Mouse (Mus musculus) myocyte (in vitro differentiated cells): ENCODE measurements at regions not wholly inside any gene's neighbourhood (a gene's known extent, or its start where the extent isn't known, plus 50 kb on each side); places are given as distances from the start of the nearest gene placed in this dataset.

Source experiments
- H3K27me3 ChIP-seq: one replicate; pipeline ENCODE4 v1.6.1; 2011; ENCODE audit not compliant: control insufficient read depth, insufficient read depth, insufficient read length
- H3K36me3 ChIP-seq: one replicate; pipeline ENCODE4 v1.6.1; 2011; ENCODE audit not compliant: control insufficient read depth, insufficient read depth
- H3K4me2 ChIP-seq: one replicate; pipeline ENCODE4 v1.6.1; 2011; ENCODE audit warnings: low read depth, control low read depth
- H3K4me3 ChIP-seq: one replicate; pipeline ENCODE4 v1.5.1; 2011; ENCODE audit warnings: mild to moderate bottlenecking, control low read depth, moderate library complexity
- H3K79me2 ChIP-seq: one replicate; pipeline ENCODE4 v1.6.1; 2011; ENCODE audit not compliant: control insufficient read depth, insufficient read depth
- H3ac ChIP-seq: one replicate; pipeline ENCODE4 v1.6.1; 2011; ENCODE audit not compliant: control insufficient read depth, insufficient read length
- CEBPB ChIP-seq: IDR thresholded peaks from 2 replicates; pipeline ENCODE4 v1.6.1; 2011; ENCODE audit warnings: mild to moderate bottlenecking, moderate library complexity; ENCODE audit not compliant: poor library complexity, insufficient read depth, severe bottlenecking
- E2F4 ChIP-seq: IDR thresholded peaks from one replicate; pipeline ENCODE4 v1.6.1; 2011; ENCODE audit warnings: mild to moderate bottlenecking, control low read depth, moderate library complexity; ENCODE audit not compliant: insufficient read depth
- MAX ChIP-seq: IDR thresholded peaks from one replicate; pipeline ENCODE4 v1.6.1; 2011; ENCODE audit warnings: low read depth, mild to moderate bottlenecking, control low read depth
- MYOD1 ChIP-seq, 3 experiments: IDR thresholded peaks; one replicate each; pipeline ENCODE4 v1.6.1; 2011; ENCODE audit warnings: control low read depth in 2 of 3, low read depth in 2 of 3, mild to moderate bottlenecking in 2 of 3, moderate library complexity in 1 of 3; ENCODE audit not compliant: insufficient read length in 2 of 3, control insufficient read depth in 1 of 3
- MYOG ChIP-seq, 3 experiments: IDR thresholded peaks; one replicate each; pipeline ENCODE4 v1.6.1; 2011; ENCODE audit warnings: control low read depth in 2 of 3, low read depth in 2 of 3, mild to moderate bottlenecking in 2 of 3; ENCODE audit not compliant: insufficient read length in 2 of 3, control insufficient read depth in 1 of 3, insufficient read depth in 1 of 3
- POLR2A ChIP-seq: IDR thresholded peaks from one replicate; pipeline ENCODE4 v1.6.1; 2011; ENCODE audit warnings: low read depth, mild to moderate bottlenecking, control low read depth, moderate library complexity; ENCODE audit not compliant: insufficient read length
- POLR2AphosphoS2 ChIP-seq: IDR thresholded peaks from one replicate; pipeline ENCODE4 v1.6.1; 2011; ENCODE audit warnings: low read depth, control low read depth; ENCODE audit not compliant: insufficient read length
- REST ChIP-seq: IDR thresholded peaks from one replicate; pipeline ENCODE4 v1.6.1; 2011; ENCODE audit warnings: mild to moderate bottlenecking, control low read depth, moderate library complexity; ENCODE audit not compliant: insufficient read depth, insufficient read length
- SRF ChIP-seq: IDR thresholded peaks from one replicate; pipeline ENCODE4 v1.6.1; 2011; ENCODE audit warnings: low read depth; ENCODE audit not compliant: control insufficient read depth, insufficient read length
- TCF12 ChIP-seq: IDR thresholded peaks from one replicate; pipeline ENCODE4 v1.6.1; 2011; ENCODE audit warnings: mild to moderate bottlenecking, control low read depth; ENCODE audit not compliant: poor library complexity, insufficient read depth, severe bottlenecking
- TCF3 ChIP-seq: IDR thresholded peaks from one replicate; pipeline ENCODE4 v1.6.1; 2011; ENCODE audit warnings: low read depth, control low read depth; ENCODE audit not compliant: insufficient read length
- USF1 ChIP-seq: IDR thresholded peaks from one replicate; pipeline ENCODE4 v1.6.1; 2011; ENCODE audit warnings: low read depth, mild to moderate bottlenecking, control low read depth, moderate library complexity

DNA sequence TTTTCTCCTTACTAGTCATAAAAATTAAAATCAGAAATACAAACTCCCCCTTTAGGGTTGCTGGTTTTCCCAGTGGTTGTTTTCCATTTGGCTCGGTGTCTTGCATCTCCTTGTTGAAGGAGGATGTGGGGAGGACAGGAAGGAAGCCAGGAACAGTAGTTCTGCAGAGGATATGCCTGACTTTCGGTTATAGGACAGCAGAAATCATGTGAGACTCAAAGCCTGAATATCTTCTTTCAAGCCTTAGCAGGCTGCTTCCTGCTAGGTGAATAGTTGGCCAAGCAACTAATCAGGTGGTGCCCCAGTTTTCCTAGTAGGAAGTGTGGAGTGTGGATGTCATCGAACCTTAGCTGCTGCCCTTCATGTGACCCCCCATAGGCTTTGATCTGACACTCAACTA is 103.6 kb downstream of the Car2 start:
- TF ChIP-seq USF1 = no peak
- no peaks in the 10 kb centered on the region for H3K27me3 ChIP-seq
- no peak overlapping the region for H3K4me3 ChIP-seq
- H3K36me3 ChIP-seq = no peaks in the 10 kb centered on the region
- no peaks in the 10 kb centered on the region for H3K79me2 ChIP-seq
- no peak overlapping the region for H3ac ChIP-seq
- no peak overlapping the region for H3K4me2 ChIP-seq

DNA sequence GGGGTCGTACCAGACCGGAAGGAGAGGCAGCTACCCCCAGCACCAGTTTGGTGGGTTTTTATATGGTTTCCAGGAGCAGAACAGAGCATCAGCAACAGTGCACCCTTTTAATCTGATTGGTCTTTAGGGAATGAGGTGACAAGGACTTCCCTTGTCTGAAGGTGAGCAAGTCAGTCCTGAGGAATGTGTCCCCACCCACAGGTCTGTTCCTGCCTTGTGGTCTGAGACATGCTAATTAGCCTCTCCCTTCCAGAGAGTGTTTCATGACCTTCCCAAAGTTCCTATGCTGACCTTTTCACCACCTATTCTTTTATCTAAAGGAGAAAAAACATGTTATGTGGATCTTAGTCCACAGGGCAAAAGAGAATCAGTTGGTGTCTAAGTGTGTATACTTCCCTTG is 107.9 kb downstream of the Car2 start:
- Histone ChIP-seq H3ac (no peak overlapping the region), H3K36me3 (no peaks in the 10 kb centered on the region), H3K4me2 (no peak overlapping the region), H3K79me2 (no peaks in the 10 kb centered on the region), H3K27me3 (no peaks in the 10 kb centered on the region), H3K4me3 (no peak overlapping the region)
- no peak for TF ChIP-seq REST

DNA sequence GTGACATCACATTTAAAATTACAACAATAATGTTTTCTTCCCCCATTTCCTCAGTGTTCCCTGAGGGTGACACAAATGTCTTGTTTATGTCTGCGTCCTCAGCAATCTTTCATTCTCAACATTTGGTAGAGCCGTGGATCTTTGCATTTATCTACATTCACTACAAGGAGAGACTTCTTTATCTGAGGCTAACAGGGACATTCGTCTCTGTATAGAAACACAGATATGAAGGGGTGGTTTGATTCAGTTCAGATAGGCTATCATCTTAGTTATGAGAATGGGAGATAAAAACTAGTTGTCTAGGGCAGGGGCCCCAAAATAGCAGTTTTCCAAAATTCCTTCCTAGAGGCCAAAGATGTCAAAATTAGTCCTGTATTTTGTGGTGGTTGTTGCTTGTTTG is 111.2 kb downstream of the Car2 start:
- Histone ChIP-seq H3K27me3 (no peaks in the 10 kb centered on the region), H3K36me3 (no peaks in the 10 kb centered on the region), H3ac (no peak overlapping the region), H3K4me3 (no peak overlapping the region), H3K79me2 (no peaks in the 10 kb centered on the region), H3K4me2 (no peak overlapping the region)
- TF ChIP-seq TCF3 = no peak
- TF ChIP-seq POLR2A = no peak
- TF ChIP-seq E2F4 = no peak
- no peak for TF ChIP-seq MYOG (IDR thresholded peaks at IDR 0.05; ENCODE audit: control insufficient read depth in 1 of 3, insufficient read depth in 1 of 3, insufficient read length in 2 of 3, low read depth in 2 of 3)
- TF ChIP-seq SRF = no peak
- no peak for TF ChIP-seq MAX
- no peak for TF ChIP-seq USF1
- no peak for TF ChIP-seq CEBPB
- TF ChIP-seq POLR2AphosphoS2 = no peak
- no peak for TF ChIP-seq MYOD1 (IDR thresholded peaks at IDR 0.05; ENCODE audit: control insufficient read depth in 1 of 3, insufficient read length in 2 of 3, low read depth in 2 of 3)
- no peak for TF ChIP-seq TCF12
- TF ChIP-seq REST = no peak

DNA sequence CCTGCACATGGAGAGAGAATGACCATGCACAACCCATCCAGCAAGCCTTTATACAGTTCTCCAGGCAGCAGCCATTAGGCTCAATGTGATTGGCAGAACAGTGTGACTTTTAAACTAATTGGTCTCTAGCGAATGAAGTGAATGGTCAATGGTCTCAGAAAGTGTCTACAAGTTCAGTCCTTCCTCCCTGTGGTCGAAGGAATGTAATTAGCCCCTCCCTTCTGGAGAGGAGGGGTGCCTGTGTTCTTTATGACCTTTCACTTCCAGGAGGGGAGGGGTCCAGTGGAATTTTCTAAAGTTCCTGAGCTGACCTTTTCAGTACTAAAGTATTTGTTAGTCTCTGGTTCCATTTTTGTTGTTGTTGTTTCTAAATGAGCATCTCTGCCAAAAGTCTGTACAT is 112.4 kb downstream of the Car2 start:
- H3K79me2 ChIP-seq = no peaks in the 10 kb centered on the region
- no peak overlapping the region for H3K4me3 ChIP-seq
- no peak overlapping the region for H3ac ChIP-seq
- no peaks in the 10 kb centered on the region for H3K36me3 ChIP-seq
- H3K27me3 ChIP-seq = no peaks in the 10 kb centered on the region
- H3K4me2 ChIP-seq = no peak overlapping the region
- TF ChIP-seq MYOD1 (IDR thresholded peaks at IDR 0.05; ENCODE audit: control insufficient read depth in 1 of 3, insufficient read length in 2 of 3, low read depth in 2 of 3) (no peak), POLR2A (no peak), TCF3 (no peak)

DNA sequence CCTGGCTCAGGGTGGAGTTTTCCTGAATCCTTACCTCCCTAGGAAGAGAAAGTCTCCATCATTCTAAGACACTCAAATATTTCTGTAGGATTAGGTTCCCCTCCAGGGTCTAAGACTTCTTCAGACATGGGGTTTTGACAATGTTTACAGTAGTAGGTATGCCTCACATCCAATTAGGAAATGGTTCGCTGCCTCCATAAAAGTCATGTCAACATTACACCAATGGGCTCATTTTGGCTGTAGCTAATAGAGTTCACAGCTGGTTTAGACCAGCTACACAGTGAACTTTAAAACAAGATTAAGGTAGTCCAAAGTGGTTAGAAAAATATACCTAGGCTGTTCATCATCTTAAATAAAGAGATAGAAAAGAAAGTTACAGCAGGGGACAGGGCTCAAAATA is 113.3 kb downstream of the Car2 start:
- no peak overlapping the region for H3K4me3 ChIP-seq
- TF ChIP-seq MYOD1 (IDR thresholded peaks at IDR 0.05; ENCODE audit: control insufficient read depth in 1 of 3, insufficient read length in 2 of 3, low read depth in 2 of 3) = no peak
- TF ChIP-seq MYOG (IDR thresholded peaks at IDR 0.05; ENCODE audit: control insufficient read depth in 1 of 3, insufficient read depth in 1 of 3, insufficient read length in 2 of 3, low read depth in 2 of 3) = no peak
- TF ChIP-seq E2F4 = no peak
- no peak for TF ChIP-seq TCF12
- no peak for TF ChIP-seq REST
- no peak for TF ChIP-seq POLR2AphosphoS2
- TF ChIP-seq POLR2A = no peak
- no peak for TF ChIP-seq MAX
- TF ChIP-seq SRF = no peak
- TF ChIP-seq CEBPB = no peak
- TF ChIP-seq USF1 = no peak
- TF ChIP-seq TCF3 = no peak
- H3K27me3 ChIP-seq = no peaks in the 10 kb centered on the region
- H3K4me2 ChIP-seq = no peak overlapping the region
- H3K79me2 ChIP-seq = no peaks in the 10 kb centered on the region
- H3K36me3 ChIP-seq = no peaks in the 10 kb centered on the region
- H3ac ChIP-seq = no peak overlapping the region

DNA sequence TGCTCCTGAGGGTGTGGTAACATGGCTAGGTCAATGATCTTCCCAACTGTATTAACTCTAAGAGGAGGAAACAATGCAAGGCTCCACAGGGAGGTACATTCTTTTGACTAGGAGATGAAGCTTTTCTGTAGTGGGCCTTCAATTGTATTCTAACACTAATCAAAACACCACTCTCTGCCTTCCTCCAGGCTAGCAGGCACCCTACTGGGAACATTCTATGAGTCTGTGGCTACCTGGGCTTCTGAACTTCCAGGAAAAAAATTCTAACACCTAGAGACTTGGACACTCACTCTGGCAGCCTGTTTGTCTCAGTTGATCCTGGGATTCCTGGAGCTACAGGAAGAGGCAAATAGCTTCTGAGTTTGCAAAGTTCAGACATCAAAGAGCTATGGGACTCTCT is 113.8 kb downstream of the Car2 start:
- H3K36me3 ChIP-seq = no peaks in the 10 kb centered on the region
- H3ac ChIP-seq = no peak overlapping the region
- no peaks in the 10 kb centered on the region for H3K27me3 ChIP-seq
- no peak overlapping the region for H3K4me3 ChIP-seq
- no peaks in the 10 kb centered on the region for H3K79me2 ChIP-seq
- no peak overlapping the region for H3K4me2 ChIP-seq
- no peak for TF ChIP-seq MAX
- no peak for TF ChIP-seq POLR2AphosphoS2
- TF ChIP-seq TCF12 = no peak
- no peak for TF ChIP-seq MYOD1 (IDR thresholded peaks at IDR 0.05; ENCODE audit: control insufficient read depth in 1 of 3, insufficient read length in 2 of 3, low read depth in 2 of 3)
- TF ChIP-seq SRF = no peak
- no peak for TF ChIP-seq REST
- no peak for TF ChIP-seq POLR2A
- no peak for TF ChIP-seq MYOG (IDR thresholded peaks at IDR 0.05; ENCODE audit: control insufficient read depth in 1 of 3, insufficient read depth in 1 of 3, insufficient read length in 2 of 3, low read depth in 2 of 3)
- no peak for TF ChIP-seq TCF3
- TF ChIP-seq CEBPB = no peak
- no peak for TF ChIP-seq E2F4
- no peak for TF ChIP-seq USF1
